Mouse (Mus musculus): ENCODE data around the gene Tecpr1. TPM values are rescaled to one million over a fixed set of nuclear protein-coding genes. Genes with fewer than 3 reads are reported as not detected.

Tecpr1 gene
- polyA plus RNA-seq, 1 experiment, result 16.4 TPM

DNA sequence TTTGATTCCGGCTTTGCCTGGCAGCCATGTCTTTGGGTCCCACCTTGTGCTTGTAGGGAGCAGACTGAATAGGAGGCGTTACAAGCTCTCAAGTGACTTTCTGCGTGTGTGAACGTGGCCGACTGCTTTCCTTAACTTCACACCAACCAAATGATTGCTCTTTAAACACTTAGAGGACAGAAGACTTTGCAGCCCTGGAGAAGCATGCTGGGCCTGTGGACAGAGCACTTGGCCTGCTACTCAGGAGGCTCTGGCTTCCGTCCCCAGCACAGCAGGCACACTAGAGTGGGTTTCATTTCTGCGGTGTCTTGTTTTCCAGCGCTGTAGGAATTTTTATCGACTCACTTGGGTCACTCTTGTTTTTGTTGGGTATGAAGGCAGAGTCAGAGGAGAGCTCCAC, 39.7 kb upstream of the Tecpr1 start:
- Histone ChIP-seq H3K27me3 (ENCODE audit: control insufficient read depth, insufficient read depth, low read length) (no peaks in the 10 kb centered on the region), H3K36me3 (ENCODE audit: control insufficient read depth, insufficient read depth, low read length) (no peaks in the 10 kb centered on the region), H3K4me1 (ENCODE audit: control insufficient read depth, insufficient read depth, low read length) (peaks cover 5% of the 10 kb centered on the region; the same call in 1 of the 2 replicates), H3K27ac (ENCODE audit: control insufficient read depth, insufficient read depth, low read depth, low read length) (no peak overlapping the region), H3K4me3 (ENCODE audit: control insufficient read depth, low read depth, low read length) (no peak overlapping the region)
- TF ChIP-seq CTCF (IDR thresholded peaks at IDR 0.05; ENCODE audit: control insufficient read depth, insufficient read depth, insufficient replicate concordance, low read depth, low read length) (no peak), POLR2A (IDR thresholded peaks at IDR 0.05; ENCODE audit: control insufficient read depth, low read depth, low read length) (no peak)

DNA sequence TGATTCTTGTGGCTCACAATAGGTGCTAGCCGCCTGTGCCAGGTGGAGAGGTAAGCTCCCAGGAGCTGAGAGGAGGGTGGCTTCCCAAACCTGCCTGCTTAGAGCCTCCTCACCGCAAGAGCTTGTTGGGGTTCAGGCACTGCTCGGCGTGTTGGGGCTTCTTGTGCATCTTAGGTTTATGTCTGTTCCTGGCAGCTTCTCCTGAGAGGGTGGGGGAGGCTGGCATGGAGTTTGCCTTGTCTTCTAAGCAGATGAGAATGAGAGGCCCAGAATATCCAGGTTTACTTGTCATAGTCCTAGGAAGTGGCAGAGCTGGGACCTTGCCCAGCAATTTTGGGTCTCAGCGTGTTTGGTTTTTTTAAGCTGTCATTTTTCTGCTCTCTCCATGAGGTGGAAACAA, 38.4 kb upstream of the Tecpr1 start:
- H3K27me3 ChIP-seq (ENCODE audit: control insufficient read depth, insufficient read depth, low read length), result no peaks in the 10 kb centered on the region
- H3K4me3 ChIP-seq (ENCODE audit: control insufficient read depth, low read depth, low read length), result no peak overlapping the region
- no peaks in the 10 kb centered on the region for H3K36me3 ChIP-seq (ENCODE audit: control insufficient read depth, insufficient read depth, low read length)
- H3K4me1 ChIP-seq (ENCODE audit: control insufficient read depth, insufficient read depth, low read length), result peaks cover 9% of the 10 kb centered on the region
- no peak overlapping the region for H3K27ac ChIP-seq (ENCODE audit: control insufficient read depth, insufficient read depth, low read depth, low read length)
- TF ChIP-seq POLR2A (IDR thresholded peaks at IDR 0.05; ENCODE audit: control insufficient read depth, low read depth, low read length), result no peak
- TF ChIP-seq CTCF (IDR thresholded peaks at IDR 0.05; ENCODE audit: control insufficient read depth, insufficient read depth, insufficient replicate concordance, low read depth, low read length), result no peak

DNA sequence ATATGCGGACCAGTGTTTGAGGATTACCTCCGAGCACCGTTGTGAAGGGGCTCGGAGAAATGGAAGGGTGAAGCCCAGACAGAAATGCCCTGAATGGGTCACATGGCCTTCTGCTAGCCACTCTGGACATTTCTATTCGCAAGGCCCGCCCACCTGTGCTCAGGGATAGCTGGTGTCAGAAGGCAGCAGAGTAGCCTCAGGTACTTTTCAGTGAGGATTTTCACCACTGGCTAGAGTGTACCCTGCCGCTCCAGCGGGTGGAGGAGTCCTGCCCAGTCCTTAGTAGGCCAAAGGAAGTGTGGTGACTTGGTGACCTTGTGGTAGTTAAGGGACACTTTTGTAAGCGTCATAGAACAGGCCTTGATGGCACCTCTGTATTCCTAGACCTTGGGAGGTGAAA, 37.9 kb upstream of the Tecpr1 start:
- H3K4me3 ChIP-seq (ENCODE audit: control insufficient read depth, low read depth, low read length), result no peak overlapping the region
- H3K27me3 ChIP-seq (ENCODE audit: control insufficient read depth, insufficient read depth, low read length), result no peaks in the 10 kb centered on the region
- H3K27ac ChIP-seq (ENCODE audit: control insufficient read depth, insufficient read depth, low read depth, low read length), result no peak overlapping the region
- H3K36me3 ChIP-seq (ENCODE audit: control insufficient read depth, insufficient read depth, low read length), result no peaks in the 10 kb centered on the region
- no peak for TF ChIP-seq POLR2A (IDR thresholded peaks at IDR 0.05; ENCODE audit: control insufficient read depth, low read depth, low read length)
- TF ChIP-seq CTCF (IDR thresholded peaks at IDR 0.05; ENCODE audit: control insufficient read depth, insufficient read depth, insufficient replicate concordance, low read depth, low read length), result no peak
- H3K4me1 ChIP-seq (ENCODE audit: control insufficient read depth, insufficient read depth, low read length), result peaks cover 13% of the 10 kb centered on the region

DNA sequence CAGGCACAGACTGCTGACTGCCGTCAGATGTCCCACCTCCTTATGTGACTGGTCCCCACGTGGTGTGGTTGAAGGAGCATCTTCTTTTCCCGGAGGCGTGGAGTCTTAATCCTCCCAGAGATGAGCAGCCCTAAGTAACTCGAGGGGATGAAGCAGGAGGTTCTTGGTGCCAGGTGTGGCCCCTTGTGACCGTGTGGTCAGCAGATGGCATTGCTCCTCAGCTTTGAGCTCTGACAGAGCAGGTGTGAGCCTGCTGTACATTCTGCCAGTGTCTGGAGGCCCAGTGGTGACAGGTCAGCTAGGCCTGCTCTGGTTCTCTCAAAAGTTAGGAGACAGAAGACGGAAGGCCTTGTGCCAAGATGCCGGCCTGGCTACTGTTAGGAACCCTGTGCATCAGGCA, 37.0 kb upstream of the Tecpr1 start:
- no peaks in the 10 kb centered on the region for H3K36me3 ChIP-seq (ENCODE audit: control insufficient read depth, insufficient read depth, low read length)
- H3K27me3 ChIP-seq (ENCODE audit: control insufficient read depth, insufficient read depth, low read length), result no peaks in the 10 kb centered on the region
- no peak overlapping the region for H3K4me3 ChIP-seq (ENCODE audit: control insufficient read depth, low read depth, low read length)
- TF ChIP-seq CTCF (IDR thresholded peaks at IDR 0.05; ENCODE audit: control insufficient read depth, insufficient read depth, insufficient replicate concordance, low read depth, low read length) (no peak), POLR2A (IDR thresholded peaks at IDR 0.05; ENCODE audit: control insufficient read depth, low read depth, low read length) (no peak)
- peaks cover 18% of the 10 kb centered on the region for H3K4me1 ChIP-seq (ENCODE audit: control insufficient read depth, insufficient read depth, low read length)
- H3K27ac ChIP-seq (ENCODE audit: control insufficient read depth, insufficient read depth, low read depth, low read length), result no peak overlapping the region

DNA sequence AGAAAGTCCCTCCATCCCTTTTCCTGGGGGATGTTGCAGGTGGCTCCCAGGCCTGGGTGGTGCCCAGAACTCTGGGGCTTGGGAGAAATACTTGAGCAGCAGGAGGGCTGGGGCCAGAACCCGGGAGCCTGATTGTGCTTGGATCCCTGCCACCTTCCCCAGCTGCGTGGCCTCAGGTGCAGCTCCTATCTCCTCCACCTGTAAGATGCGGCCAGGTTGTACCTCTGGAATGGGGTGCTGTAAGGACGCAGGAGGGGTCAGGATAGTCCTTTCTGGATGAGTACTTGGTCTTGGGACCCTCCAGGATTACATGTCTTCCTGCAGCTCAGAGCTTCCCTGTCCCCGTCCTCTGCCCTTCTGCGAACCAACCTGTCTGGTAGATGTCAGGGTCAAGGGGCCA, 35.8 kb upstream of the Tecpr1 start:
- Histone ChIP-seq H3K27ac (ENCODE audit: control insufficient read depth, insufficient read depth, low read depth, low read length) (no peak overlapping the region), H3K36me3 (ENCODE audit: control insufficient read depth, insufficient read depth, low read length) (no peaks in the 10 kb centered on the region), H3K27me3 (ENCODE audit: control insufficient read depth, insufficient read depth, low read length) (no peaks in the 10 kb centered on the region), H3K4me1 (ENCODE audit: control insufficient read depth, insufficient read depth, low read length) (peaks cover 23% of the 10 kb centered on the region), H3K4me3 (ENCODE audit: control insufficient read depth, low read depth, low read length) (no peak overlapping the region)
- TF ChIP-seq CTCF (IDR thresholded peaks at IDR 0.05; ENCODE audit: control insufficient read depth, insufficient read depth, insufficient replicate concordance, low read depth, low read length) (no peak), POLR2A (IDR thresholded peaks at IDR 0.05; ENCODE audit: control insufficient read depth, low read depth, low read length) (no peak)

DNA sequence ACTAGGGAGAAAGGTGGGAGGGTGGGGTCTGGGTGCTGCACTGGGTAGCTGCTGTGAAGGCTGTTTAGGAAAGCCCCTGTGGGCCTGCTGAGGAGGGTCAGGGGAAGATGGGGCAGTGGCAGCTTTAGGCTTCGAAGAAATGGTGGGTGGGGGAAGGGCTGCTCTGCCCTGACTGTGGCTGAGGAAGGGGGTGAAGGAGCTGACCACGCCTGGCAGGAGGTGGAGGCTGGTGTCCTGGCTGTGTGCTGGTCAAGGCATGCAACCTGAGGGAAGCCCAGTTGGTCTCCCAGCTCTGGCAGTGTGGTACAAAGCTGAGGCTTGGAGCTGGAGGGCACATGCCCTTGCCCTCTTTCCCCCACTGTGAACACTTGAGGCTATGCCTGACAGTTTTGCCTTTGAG, 35.3 kb upstream of the Tecpr1 start:
- Histone ChIP-seq H3K27me3 (ENCODE audit: control insufficient read depth, insufficient read depth, low read length) (no peaks in the 10 kb centered on the region), H3K4me3 (ENCODE audit: control insufficient read depth, low read depth, low read length) (no peak overlapping the region), H3K36me3 (ENCODE audit: control insufficient read depth, insufficient read depth, low read length) (no peaks in the 10 kb centered on the region), H3K4me1 (ENCODE audit: control insufficient read depth, insufficient read depth, low read length) (peaks cover 26% of the 10 kb centered on the region), H3K27ac (ENCODE audit: control insufficient read depth, insufficient read depth, low read depth, low read length) (no peak overlapping the region)
- TF ChIP-seq POLR2A (IDR thresholded peaks at IDR 0.05; ENCODE audit: control insufficient read depth, low read depth, low read length) (no peak), CTCF (IDR thresholded peaks at IDR 0.05; ENCODE audit: control insufficient read depth, insufficient read depth, insufficient replicate concordance, low read depth, low read length) (no peak)

DNA sequence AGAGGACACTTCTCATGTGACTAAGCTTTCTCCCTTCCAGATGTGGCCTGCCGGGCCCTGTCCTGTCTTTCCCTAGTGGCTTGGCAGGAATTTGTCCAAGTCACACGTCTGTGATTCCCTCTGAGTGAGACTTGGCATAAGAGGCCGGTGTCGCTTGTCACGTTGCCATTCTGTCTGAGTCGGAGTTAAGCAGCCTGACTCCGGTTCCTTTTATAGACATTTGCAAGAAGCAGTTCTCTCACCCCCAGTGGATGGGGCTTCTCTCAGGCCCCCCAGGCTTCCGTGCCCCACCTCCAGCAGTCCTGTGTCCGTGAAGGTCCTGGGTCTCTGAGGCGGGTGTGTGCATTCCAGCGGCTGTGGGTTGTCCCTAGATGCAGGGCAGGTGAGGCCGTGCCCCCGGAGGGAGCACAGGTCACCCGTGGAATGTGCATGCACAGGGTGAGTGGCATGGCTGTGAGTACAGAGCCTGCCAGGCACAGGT, 34.8 kb upstream of the Tecpr1 start:
- H3K4me3 ChIP-seq (ENCODE audit: control insufficient read depth, low read depth, low read length), result no peak overlapping the region
- H3K27me3 ChIP-seq (ENCODE audit: control insufficient read depth, insufficient read depth, low read length), result no peaks in the 10 kb centered on the region
- no peaks in the 10 kb centered on the region for H3K36me3 ChIP-seq (ENCODE audit: control insufficient read depth, insufficient read depth, low read length)
- peaks cover 26% of the 10 kb centered on the region for H3K4me1 ChIP-seq (ENCODE audit: control insufficient read depth, insufficient read depth, low read length)
- no peak overlapping the region for H3K27ac ChIP-seq (ENCODE audit: control insufficient read depth, insufficient read depth, low read depth, low read length)
- TF ChIP-seq CTCF (IDR thresholded peaks at IDR 0.05; ENCODE audit: control insufficient read depth, insufficient read depth, insufficient replicate concordance, low read depth, low read length) (no peak), POLR2A (IDR thresholded peaks at IDR 0.05; ENCODE audit: control insufficient read depth, low read depth, low read length) (no peak)
